Mouse (Mus musculus): ENCODE results near the gene Elk3.

DNA sequence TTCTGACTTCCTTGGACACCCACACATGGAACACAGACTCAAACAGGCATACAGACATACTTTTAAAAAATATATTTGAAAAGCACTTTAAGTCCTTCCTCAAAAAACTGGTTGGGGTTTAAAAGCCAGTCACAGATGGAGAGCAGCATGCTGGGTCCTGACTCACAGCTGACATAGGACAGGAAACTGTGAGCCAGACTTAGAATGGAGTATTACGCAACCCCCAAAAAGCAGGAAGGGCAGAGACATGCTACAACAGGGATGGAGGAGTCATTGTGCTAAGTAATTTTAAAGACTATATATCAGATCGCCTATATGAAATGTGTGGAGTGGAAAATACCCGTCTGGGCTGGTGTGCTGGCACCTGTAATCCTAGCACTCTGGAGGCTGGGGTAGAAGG, 42.6 kb downstream of the Elk3 start:
- TF ChIP-seq POLR2A (IDR thresholded peaks at IDR 0.05; ENCODE audit: borderline replicate concordance, low read depth, low read length): no peak
- TF ChIP-seq CTCF (IDR thresholded peaks at IDR 0.05; ENCODE audit: low read depth, low read length): no peak
